Mouse (Mus musculus) bone marrow, adult 2 months (tissue): ENCODE measurements at regions not wholly inside any gene's neighbourhood (a gene's known extent, or its start where the extent isn't known, plus 50 kb on each side); places are given as distances from the start of the nearest gene placed in this dataset.

ENCODE experiments used
- CTCF ChIP-seq: fragments of 200-500 bp; IDR thresholded peaks from 2 replicates; pipeline ENCODE4 v1.5.1; 2011; ENCODE audit warnings: low read length, control low read depth; ENCODE audit not compliant: control insufficient read depth, insufficient read depth
- POLR2A ChIP-seq: fragments of 200-500 bp; IDR thresholded peaks from 2 replicates; pipeline ENCODE4 v1.6.1; 2011; ENCODE audit warnings: low read depth, mild to moderate bottlenecking, control low read depth, low read length, borderline replicate concordance; ENCODE audit not compliant: control insufficient read depth

GRCm38 (mm10) chr6:52418451-52419170 lies 105.3 kb downstream of the Evx1 start:
- TF ChIP-seq POLR2A: no peak
- TF ChIP-seq CTCF: no peak
